Mouse (Mus musculus) intestine, embryonic 16.5 days (tissue): ENCODE results near the gene Ap2b1. TPM values are rescaled to one million over a fixed set of nuclear protein-coding genes. Genes with fewer than 3 reads are reported as not detected.

Experiments used
- ATAC-seq: fragments of 200-750 bp; cut with Nextera tagmentation; 2 replicates; pipeline ENCODE4 v1.8.0; 2017; ENCODE audit warnings: moderate TSS enrichment, moderate library complexity
- H3K27ac ChIP-seq: fragments of 300-500 bp; sonication (generic); 2 replicates; pipeline ENCODE4 v1.5.1; 2014; ENCODE audit warnings: mild to moderate bottlenecking, low read length
- H3K27me3 ChIP-seq: fragments of 300-500 bp; sonication (generic); replicated peaks from 2 replicates; pipeline ENCODE4 v1.6.1; 2014; ENCODE audit warnings: low read length, control low read depth, mixed read lengths; ENCODE audit not compliant: control insufficient read depth, insufficient read depth
- H3K36me3 ChIP-seq: fragments of 300-500 bp; sonication (generic); 2 replicates; pipeline ENCODE4 v1.6.1; 2014; ENCODE audit warnings: low read length, control low read depth; ENCODE audit not compliant: control insufficient read depth, insufficient read depth
- H3K4me1 ChIP-seq: fragments of 300-500 bp; sonication (generic); 2 replicates; pipeline ENCODE4 v1.6.1; 2014; ENCODE audit warnings: low read length, control low read depth, mixed read lengths; ENCODE audit not compliant: control insufficient read depth, insufficient read depth
- H3K4me2 ChIP-seq: fragments of 300-500 bp; sonication (generic); 2 replicates; pipeline ENCODE4 v1.6.1; 2014; ENCODE audit warnings: low read depth, low read length, control low read depth
- H3K4me3 ChIP-seq: fragments of 300-500 bp; sonication (generic); 2 replicates; pipeline ENCODE4 v1.5.1; 2014; ENCODE audit warnings: mild to moderate bottlenecking, low read length
- H3K9ac ChIP-seq: fragments of 300-500 bp; sonication (generic); 2 replicates; pipeline ENCODE4 v1.6.1; 2014; ENCODE audit warnings: low read depth, low read length
- H3K9me3 ChIP-seq: fragments of 300-500 bp; sonication (generic); 2 replicates; pipeline ENCODE4 v1.6.1; 2016; ENCODE audit warnings: low read length, control low read depth; ENCODE audit not compliant: control insufficient read depth
- WGBS: fragments of 180-500 bp; shearing (Covaris S2); extraction: QIAGEN DNeasy Blood & Tissue Kit; methylation state at CpG from one replicate; pipeline ENCODE4 v1.1.7; 2014; 5-methylcytosine and 5-hydroxymethylcytosine counted together
- polyA plus RNA-seq: library from polyadenylated mRNA; unstranded; fragments of >200 nt; fragmentation: Nextera tagmentation; extraction: Ambion mirVana; gene quantifications from 2 replicates; pipeline ENCODE4 v1.2.1, GENCODE M21; 2015

Ap2b1 gene
- polyA plus RNA-seq, 1 experiment from 2014 or later = 46.3 TPM

GRCm38 (mm10) chr11:83293182-83293581, 5.6 kb upstream of the Ap2b1 start:
- Histone ChIP-seq H3K4me2 (peak overlapping the region; percentile 75), H3K4me1 (peaks cover 24% of the 10 kb centered on the region), H3K4me3 (peak overlapping the region; percentile 71), H3K9ac (peak overlapping the region; percentile 79), H3K36me3 (no peaks in the 10 kb centered on the region; the same call in 1 of the 2 replicates), H3K9me3 (no peaks in the 10 kb centered on the region), H3K27me3 (no peaks in the 10 kb centered on the region), H3K27ac (no peak overlapping the region)
- WGBS = 83% methylated on average over 1 of the region's 1 CpGs
- ATAC-seq = no peak

GRCm38 (mm10) chr11:83294133-83294532, 4.7 kb upstream of the Ap2b1 start:
- ATAC-seq = no peak
- H3K4me2 ChIP-seq = no peak overlapping the region
- H3K4me1 ChIP-seq = peaks cover 24% of the 10 kb centered on the region
- no peak overlapping the region for H3K27ac ChIP-seq
- 85% methylated on average over 2 of the region's 2 CpGs for WGBS
- H3K9ac ChIP-seq = no peak overlapping the region
- H3K9me3 ChIP-seq = no peaks in the 10 kb centered on the region
- no peaks in the 10 kb centered on the region; the same call in 1 of the 2 replicates for H3K36me3 ChIP-seq
- no peak overlapping the region for H3K4me3 ChIP-seq
- H3K27me3 ChIP-seq = no peaks in the 10 kb centered on the region

- peak overlapping the region; percentile 87; the same call in 1 of the 2 replicates for H3K9ac ChIP-seq
- 58% methylated on average over 6 of the region's 6 CpGs for WGBS
- H3K4me2 ChIP-seq = peak overlapping the region; percentile 67
- H3K36me3 ChIP-seq = no peaks in the 10 kb centered on the region; the same call in 1 of the 2 replicates
- H3K4me1 ChIP-seq = peaks cover 18% of the 10 kb centered on the region
- peak overlapping the region; percentile 93 for H3K27ac ChIP-seq
- H3K4me3 ChIP-seq = peak overlapping the region; percentile 71
- H3K9me3 ChIP-seq = no peaks in the 10 kb centered on the region
- no peaks in the 10 kb centered on the region for H3K27me3 ChIP-seq
- no peak for ATAC-seq
These were observed 1.0 kb upstream of the Ap2b1 start for GRCm38 (mm10) chr11:83297816-83298215.

GRCm38 (mm10) chr11:83299724-83300123, 900 bp downstream of the Ap2b1 start:
- no peak overlapping the region for H3K9ac ChIP-seq
- peaks cover 21% of the 10 kb centered on the region for H3K4me1 ChIP-seq
- 90% methylated on average over 9 of the region's 9 CpGs for WGBS
- H3K4me2 ChIP-seq = no peak overlapping the region
- no peaks in the 10 kb centered on the region for H3K9me3 ChIP-seq
- no peak overlapping the region for H3K4me3 ChIP-seq
- H3K27ac ChIP-seq = no peak overlapping the region
- ATAC-seq = no peak
- no peaks in the 10 kb centered on the region; the same call in 1 of the 2 replicates for H3K36me3 ChIP-seq
- no peaks in the 10 kb centered on the region for H3K27me3 ChIP-seq

GRCm38 (mm10) chr11:83301431-83301831, 2.6 kb downstream of the Ap2b1 start:
- Histone ChIP-seq H3K36me3 (no peaks in the 10 kb centered on the region), H3K27ac (no peak overlapping the region), H3K4me1 (peaks cover 18% of the 10 kb centered on the region), H3K9me3 (no peaks in the 10 kb centered on the region), H3K4me2 (no peak overlapping the region), H3K4me3 (no peak overlapping the region), H3K9ac (no peak overlapping the region), H3K27me3 (no peaks in the 10 kb centered on the region)
- 59% methylated on average over 2 of the region's 2 CpGs for WGBS
- ATAC-seq = no peak

- H3K27ac ChIP-seq = peak overlapping the region; percentile 99
- H3K9me3 ChIP-seq = no peaks in the 10 kb centered on the region
- H3K4me3 ChIP-seq = peak overlapping the region; percentile 95
- no peaks in the 10 kb centered on the region for H3K36me3 ChIP-seq
- peak overlapping the region; percentile 53 for H3K4me2 ChIP-seq
- WGBS = 6% methylated on average over 10 of the region's 10 CpGs
- no peaks in the 10 kb centered on the region for H3K27me3 ChIP-seq
- ATAC-seq = no peak
- H3K4me1 ChIP-seq = peaks cover 21% of the 10 kb centered on the region
- peak overlapping the region; percentile 98 for H3K9ac ChIP-seq
These were observed 3.3 kb downstream of the Ap2b1 start for GRCm38 (mm10) chr11:83302124-83302523.

GRCm38 (mm10) chr11:83302526-83303251, 3.9 kb downstream of the Ap2b1 start, which contains the start of gene Pex12:
Gene Pex12 (minus strand): TSS chr11:83302586.
- ATAC-seq = peak; percentile 71
- no peaks in the 10 kb centered on the region for H3K9me3 ChIP-seq
- H3K4me3 ChIP-seq = peak within 1 kb of the TSS; percentile 95
- H3K27ac ChIP-seq = peak within 1 kb of the TSS; percentile 99
- peak within 1 kb of the TSS; percentile 98 for H3K9ac ChIP-seq
- H3K4me2 ChIP-seq = peak within 1 kb of the TSS; percentile 75
- peaks cover 15% of the 10 kb centered on the region for H3K4me1 ChIP-seq
- no peaks in the 10 kb centered on the region for H3K36me3 ChIP-seq
- H3K27me3 ChIP-seq = no peaks in the 10 kb centered on the region
- under 1% methylated on average over 51 of the region's 51 CpGs for WGBS

- no peaks in the 10 kb centered on the region for H3K9me3 ChIP-seq
- H3K4me1 ChIP-seq = peaks cover 15% of the 10 kb centered on the region
- peak overlapping the region; percentile 21 for H3K4me3 ChIP-seq
- WGBS = 41% methylated on average over 5 of the region's 5 CpGs
- 0 out of 2 replicates have a peak, but pooled peaks have one; percentile 15 for ATAC-seq
- H3K27me3 ChIP-seq = no peaks in the 10 kb centered on the region
- peak overlapping the region; percentile 75 for H3K4me2 ChIP-seq
- H3K27ac ChIP-seq = no peak overlapping the region
- H3K36me3 ChIP-seq = no peaks in the 10 kb centered on the region
- peak overlapping the region; percentile 39; the same call in 1 of the 2 replicates for H3K9ac ChIP-seq
These were observed 4.9 kb downstream of the Ap2b1 start for GRCm38 (mm10) chr11:83303751-83304150.

GRCm38 (mm10) chr11:83304485-83304884, 5.7 kb downstream of the Ap2b1 start:
- H3K4me2 ChIP-seq = peak overlapping the region; percentile 26; the same call in 1 of the 2 replicates
- no peak overlapping the region for H3K27ac ChIP-seq
- ATAC-seq = no peak
- H3K36me3 ChIP-seq = no peaks in the 10 kb centered on the region
- peaks cover 15% of the 10 kb centered on the region for H3K4me1 ChIP-seq
- no peak overlapping the region for H3K4me3 ChIP-seq
- no peaks in the 10 kb centered on the region for H3K27me3 ChIP-seq
- H3K9ac ChIP-seq = no peak overlapping the region
- no peaks in the 10 kb centered on the region for H3K9me3 ChIP-seq
- 75% methylated on average over 2 of the region's 2 CpGs for WGBS
